Mouse (Mus musculus) urinary bladder, postnatal 25 days (tissue): ENCODE data around the gene Cdkn1a.

Experiments used
- DNase-seq: peaks from one replicate; pipeline ENCODE4 v3.0.0; 2022; ENCODE audit warnings: low spot score

Gene Cdkn1a

GRCm38 (mm10) chr17:29118057-29118456, 27.3 kb downstream of the Cdkn1a start:
- DNase-seq, result no peak

- DNase-seq, result no peak
These were observed 29.9 kb downstream of the Cdkn1a start for GRCm38 (mm10) chr17:29120666-29121065.

- no peak for DNase-seq
These were observed 32.0 kb downstream of the Cdkn1a start for GRCm38 (mm10) chr17:29122817-29123216.

- DNase-seq, result no peak
These were observed 32.9 kb downstream of the Cdkn1a start for GRCm38 (mm10) chr17:29123578-29124174.

- DNase-seq, result no peak
These were observed 35.8 kb downstream of the Cdkn1a start for GRCm38 (mm10) chr17:29126561-29126960.

GRCm38 (mm10) chr17:29129341-29129740, 38.6 kb downstream of the Cdkn1a start:
- no peak for DNase-seq

- DNase-seq, result no peak
These were observed 44.3 kb downstream of the Cdkn1a start for GRCm38 (mm10) chr17:29135066-29135465.

- DNase-seq, result peak; percentile 48
These were observed 45.5 kb downstream of the Cdkn1a start for GRCm38 (mm10) chr17:29136236-29136635.

GRCm38 (mm10) chr17:29137906-29138305, 47.1 kb downstream of the Cdkn1a start:
- no peak for DNase-seq

GRCm38 (mm10) chr17:29141577-29141976, 50.8 kb downstream of the Cdkn1a start:
- DNase-seq, result no peak

GRCm38 (mm10) chr17:29143266-29143665, 52.5 kb downstream of the Cdkn1a start:
- DNase-seq, result no peak

- no peak for DNase-seq
These were observed 54.3 kb downstream of the Cdkn1a start for GRCm38 (mm10) chr17:29145101-29145500.

- no peak for DNase-seq
These were observed 56.5 kb downstream of the Cdkn1a start for GRCm38 (mm10) chr17:29147273-29147672.

GRCm38 (mm10) chr17:29147773-29148172, 57.0 kb downstream of the Cdkn1a start:
- no peak for DNase-seq

GRCm38 (mm10) chr17:29149766-29150165, 59.0 kb downstream of the Cdkn1a start:
- no peak for DNase-seq
